Mouse (Mus musculus) mouse embryonic stem cell (cell line): ENCODE data around the gene Pknox2.

Source experiments
- in situ Hi-C, 2 experiments: fragments of 300-500 bp; cut with MboI; formaldehyde crosslinking; loops; 1 replicate in 1 of 2; 3 replicates in 1 of 2; pipeline ENCODE4 v1.14.3; 2019 to 2020; ENCODE audit warnings: low sequenced_read_pairs in 2 of 2, low pct_unique_long_range_greater_than_20kb in 1 of 2, mixed read lengths in 1 of 2; ENCODE audit not compliant: unreplicated experiment in 1 of 2

Gene Pknox2

GRCm38 (mm10) chr9:37147359-37147685 is at the start of gene Pknox2:
Gene Pknox2 (minus strand): TSS chr9:37147407.
- in situ Hi-C loops, result loop anchor here in 1 of 2 experiments (5.0 kb wide), 1 partner anchor 180 kb away; no protein-coding TSS in a partner anchor

- in situ Hi-C loops, result no loop called here
These were observed 40.8 kb upstream of the Pknox2 start for GRCm38 (mm10) chr9:37188024-37188423.

- in situ Hi-C loops, result no loop called here
These were observed 40.2 kb upstream of the Pknox2 start for GRCm38 (mm10) chr9:37187407-37187806.

- in situ Hi-C loops, result no loop called here
These were observed 36.0 kb upstream of the Pknox2 start for GRCm38 (mm10) chr9:37183176-37183575.

- in situ Hi-C loops, result no loop called here
These were observed 34.4 kb upstream of the Pknox2 start for GRCm38 (mm10) chr9:37181596-37181995.

GRCm38 (mm10) chr9:37179596-37179995 is 32.4 kb upstream of the Pknox2 start:
- in situ Hi-C loops, result no loop called here

GRCm38 (mm10) chr9:37178911-37179310 is 31.7 kb upstream of the Pknox2 start:
- in situ Hi-C loops, result no loop called here

- in situ Hi-C loops, result no loop called here
These were observed 30.3 kb upstream of the Pknox2 start for GRCm38 (mm10) chr9:37177551-37177950.

- in situ Hi-C loops, result no loop called here
These were observed 29.9 kb upstream of the Pknox2 start for GRCm38 (mm10) chr9:37177107-37177506.

- in situ Hi-C loops, result no loop called here
These were observed 28.8 kb upstream of the Pknox2 start for GRCm38 (mm10) chr9:37176002-37176401.

GRCm38 (mm10) chr9:37173376-37173775 is 26.2 kb upstream of the Pknox2 start:
- in situ Hi-C loops, result no loop called here

GRCm38 (mm10) chr9:37166899-37167298 is 19.7 kb upstream of the Pknox2 start:
- in situ Hi-C loops, result no loop called here

GRCm38 (mm10) chr9:37160686-37161085 is 13.5 kb upstream of the Pknox2 start:
- in situ Hi-C loops, result no loop called here

GRCm38 (mm10) chr9:37147886-37148285 is 679 bp upstream of the Pknox2 start:
- in situ Hi-C loops, result loop anchor here in 1 of 2 experiments (5.0 kb wide), 1 partner anchor 181 kb away; no protein-coding TSS in a partner anchor

- in situ Hi-C loops, result loop anchor here in 1 of 2 experiments (5.0 kb wide), 1 partner anchor 179 kb away; no protein-coding TSS in a partner anchor
These were observed 426 bp downstream of the Pknox2 start for GRCm38 (mm10) chr9:37146603-37147358.

- in situ Hi-C loops, result loop anchor here in 1 of 2 experiments (5.0 kb wide), 1 partner anchor 179 kb away; no protein-coding TSS in a partner anchor
These were observed 929 bp downstream of the Pknox2 start for GRCm38 (mm10) chr9:37146353-37146602.

- in situ Hi-C loops, result loop anchor here in 1 of 2 experiments (5.0 kb wide), 1 partner anchor 178 kb away; no protein-coding TSS in a partner anchor
These were observed 1.4 kb downstream of the Pknox2 start for GRCm38 (mm10) chr9:37145616-37146352.

GRCm38 (mm10) chr9:37145151-37145615 is 2.0 kb downstream of the Pknox2 start:
- in situ Hi-C loops, result loop anchor here in 1 of 2 experiments (5.0 kb wide), 1 partner anchor 178 kb away; no protein-coding TSS in a partner anchor

- in situ Hi-C loops, result loop anchor here in 1 of 2 experiments (5.0 kb wide), 1 partner anchor 177 kb away; no protein-coding TSS in a partner anchor
These were observed 2.5 kb downstream of the Pknox2 start for GRCm38 (mm10) chr9:37144696-37145095.
